Mouse (Mus musculus) stomach, postnatal 0 days (tissue): Measurements from ENCODE around the gene Pi4k2a.

Experiments used
- CTCF ChIP-seq: IDR thresholded peaks from 2 replicates; pipeline ENCODE4 v1.5.1; 2016; ENCODE audit warnings: antibody characterized with exemption, low read depth, mild to moderate bottlenecking, moderate library complexity
- EP300 ChIP-seq: optimal IDR thresholded peaks from 2 replicates; pipeline ENCODE3; 2016; ENCODE audit warnings: antibody characterized with exemption

DNA sequence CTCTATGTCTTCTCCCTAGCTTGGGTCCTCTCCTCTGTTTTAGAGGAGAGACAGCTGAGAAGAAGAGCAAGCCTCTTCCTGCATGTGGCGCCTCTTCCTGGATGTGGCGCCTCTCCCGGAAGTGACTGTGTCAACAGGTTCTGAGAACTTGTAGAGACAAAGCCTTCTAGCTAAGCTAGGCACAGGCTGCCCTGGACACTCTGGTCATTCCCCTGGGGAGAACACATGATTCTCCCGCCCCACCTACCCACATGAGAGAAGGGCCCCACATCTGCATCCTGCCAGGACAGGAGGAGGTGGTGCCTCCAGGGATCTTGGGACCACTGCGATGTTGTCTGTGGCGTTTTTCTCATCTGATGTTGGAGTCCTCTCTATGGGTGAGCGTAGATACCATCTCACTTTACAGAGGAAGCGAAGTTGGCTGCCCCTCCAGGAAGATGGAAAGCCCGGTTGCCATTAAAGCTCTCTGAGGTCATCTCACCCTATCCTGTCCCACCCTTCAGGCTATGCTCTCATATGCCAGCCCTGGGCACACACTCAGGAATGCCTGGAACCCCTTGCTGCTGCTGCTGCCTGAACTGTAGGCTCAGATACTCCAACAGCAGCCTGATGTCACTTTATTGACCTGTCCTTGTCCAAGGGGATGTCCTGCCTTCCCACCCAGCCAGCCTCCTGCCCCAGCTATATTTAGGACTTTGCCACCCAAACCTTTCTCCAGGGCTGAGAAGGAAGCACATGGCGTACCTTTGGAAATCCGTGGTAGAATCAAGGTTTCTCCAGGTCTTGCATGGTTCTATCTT, 21.6 kb upstream of the Pi4k2a start:
- no peak for TF ChIP-seq CTCF
- TF ChIP-seq EP300 = no peak
